Mouse (Mus musculus): Measurements from ENCODE around the gene Brix1. TPM values are rescaled to one million over a fixed set of nuclear protein-coding genes. Genes with fewer than 3 reads are reported as not detected.
"Not testable (repeated sequence)": the region's sequence is repeated elsewhere in the genome, so short reads cannot be mapped to it uniquely, and the experiment has no call there.

The Brix1 gene
- polyA plus RNA-seq (2012; rRNA removed), result 3.2 and 4.1 TPM in 2 replicates

DNA sequence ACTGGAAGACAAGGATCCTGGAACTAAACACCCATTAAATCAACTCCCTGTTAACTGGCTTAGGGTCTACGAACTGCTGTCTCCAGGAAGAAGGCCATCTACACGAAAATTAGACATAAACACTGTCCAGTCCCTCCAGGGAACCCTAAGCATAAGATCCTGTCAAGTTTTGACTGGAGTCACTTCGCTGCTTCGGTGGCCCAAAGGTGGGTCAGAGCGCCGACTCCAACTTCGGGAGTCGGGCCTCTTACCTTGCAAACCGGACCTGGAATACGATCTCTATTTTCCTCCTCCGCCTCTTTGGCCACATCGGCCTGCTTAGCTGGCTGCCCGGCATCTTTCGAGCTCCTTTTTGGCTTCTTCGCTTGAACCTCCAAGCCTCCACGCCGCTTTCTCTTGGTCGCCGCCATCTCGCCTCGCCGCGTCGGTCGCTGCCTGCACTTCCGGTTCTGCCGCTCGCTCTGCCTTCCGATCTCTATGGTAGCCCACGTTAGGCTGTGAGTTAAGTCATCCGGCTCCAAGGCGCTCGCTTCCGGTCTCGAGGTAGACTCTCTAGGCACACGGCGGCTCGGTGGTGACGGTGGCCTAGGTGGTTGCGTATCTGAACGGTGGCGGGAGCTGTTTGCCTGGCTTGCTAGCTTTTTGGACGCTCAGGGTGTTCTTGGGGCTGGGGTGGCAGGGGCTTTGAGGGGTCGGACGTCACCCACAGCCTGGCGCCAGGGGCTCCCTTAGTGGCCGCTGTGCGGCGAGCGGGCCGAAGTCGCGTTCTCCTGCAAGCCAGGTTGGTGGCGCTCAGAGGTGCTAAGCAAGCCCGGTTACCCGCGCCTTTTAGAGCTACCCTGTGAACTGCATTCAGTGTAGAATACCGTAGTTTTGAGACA is at the start of gene Brix1, which contains the start of gene Rad1:
Gene Brix1, minus strand, starts transcription at position 464 of the 881 bp plus-strand sequence.
Gene Rad1, plus strand, starts transcription at position 535 of the 881 bp plus-strand sequence.
- TF ChIP-seq CTCF (IDR thresholded peaks at IDR 0.05; ENCODE audit: control insufficient read depth, insufficient read depth, insufficient replicate concordance, low read depth, low read length) (0 out of 2 replicates have a peak, but pooled peaks have one; percentile 15), POLR2A (IDR thresholded peaks at IDR 0.05; ENCODE audit: control insufficient read depth, low read depth, low read length) (peak; percentile 97)
- no peaks in the 10 kb centered on the region for H3K4me1 ChIP-seq (ENCODE audit: control insufficient read depth, insufficient read depth, low read length)
- no peaks in the 10 kb centered on the region for H3K27me3 ChIP-seq (ENCODE audit: control insufficient read depth, insufficient read depth, low read length)
- H3K27ac ChIP-seq (ENCODE audit: control insufficient read depth, insufficient read depth, low read depth, low read length), result peak within 1 kb of the TSS; percentile 24
- H3K36me3 ChIP-seq (ENCODE audit: control insufficient read depth, insufficient read depth, low read length), result no peaks in the 10 kb centered on the region; the same call in 1 of the 2 replicates
- peak within 1 kb of the TSS; percentile 96 for H3K4me3 ChIP-seq (ENCODE audit: control insufficient read depth, low read depth, low read length)

DNA sequence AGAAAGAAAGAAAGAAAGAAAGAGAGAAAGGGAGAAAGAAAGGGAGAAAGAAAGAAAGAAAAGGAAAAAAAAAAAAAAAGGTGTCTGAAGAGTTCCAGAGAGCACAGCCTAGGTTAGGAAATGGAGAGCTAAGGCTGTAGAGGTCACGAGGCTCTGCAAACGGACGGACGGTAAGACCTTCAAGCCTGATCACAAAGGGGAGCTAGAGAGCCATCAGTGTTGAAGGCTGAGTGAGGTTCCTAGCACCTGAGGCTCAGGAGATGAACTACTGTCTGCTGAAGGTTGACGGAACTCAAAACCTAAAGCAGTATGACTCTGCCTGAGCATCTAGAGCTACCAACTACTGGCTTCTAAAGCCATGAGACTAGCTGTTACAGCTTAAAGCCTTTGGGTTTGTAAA is 48.8 kb upstream of the Brix1 start:
- no peaks in the 10 kb centered on the region for H3K27me3 ChIP-seq (ENCODE audit: control insufficient read depth, insufficient read depth, low read length)
- H3K27ac ChIP-seq (ENCODE audit: control insufficient read depth, insufficient read depth, low read depth, low read length), result no peak overlapping the region
- no peak overlapping the region for H3K4me3 ChIP-seq (ENCODE audit: control insufficient read depth, low read depth, low read length)
- no peaks in the 10 kb centered on the region for H3K36me3 ChIP-seq (ENCODE audit: control insufficient read depth, insufficient read depth, low read length)
- no peaks in the 10 kb centered on the region for H3K4me1 ChIP-seq (ENCODE audit: control insufficient read depth, insufficient read depth, low read length)
- no peak for TF ChIP-seq POLR2A (IDR thresholded peaks at IDR 0.05; ENCODE audit: control insufficient read depth, low read depth, low read length)
- no peak for TF ChIP-seq CTCF (IDR thresholded peaks at IDR 0.05; ENCODE audit: control insufficient read depth, insufficient read depth, insufficient replicate concordance, low read depth, low read length)

DNA sequence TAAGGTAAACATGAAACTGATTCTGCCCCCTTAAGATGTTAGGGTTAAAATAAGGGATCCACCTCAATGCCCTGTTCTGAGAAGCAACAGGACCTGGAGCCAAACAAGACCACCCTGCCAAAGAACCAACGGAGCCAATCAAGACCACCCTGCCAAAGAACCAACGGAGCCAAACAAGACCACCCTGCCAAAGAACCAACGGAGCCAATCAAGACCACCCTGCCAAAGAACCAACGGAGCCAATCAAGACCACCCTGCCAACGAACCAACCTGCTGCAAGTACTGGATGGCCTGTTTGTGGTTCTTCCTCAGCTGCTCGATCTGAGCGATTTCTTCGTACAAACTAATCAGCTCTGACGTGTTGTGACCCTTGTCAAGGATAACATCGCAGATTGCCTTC is 47.6 kb upstream of the Brix1 start:
- not testable (repeated sequence) for H3K27me3 ChIP-seq (ENCODE audit: control insufficient read depth, insufficient read depth, low read length); H3K27ac ChIP-seq (ENCODE audit: control insufficient read depth, insufficient read depth, low read depth, low read length); H3K36me3 ChIP-seq (ENCODE audit: control insufficient read depth, insufficient read depth, low read length); H3K4me3 ChIP-seq (ENCODE audit: control insufficient read depth, low read depth, low read length); H3K4me1 ChIP-seq (ENCODE audit: control insufficient read depth, insufficient read depth, low read length)

DNA sequence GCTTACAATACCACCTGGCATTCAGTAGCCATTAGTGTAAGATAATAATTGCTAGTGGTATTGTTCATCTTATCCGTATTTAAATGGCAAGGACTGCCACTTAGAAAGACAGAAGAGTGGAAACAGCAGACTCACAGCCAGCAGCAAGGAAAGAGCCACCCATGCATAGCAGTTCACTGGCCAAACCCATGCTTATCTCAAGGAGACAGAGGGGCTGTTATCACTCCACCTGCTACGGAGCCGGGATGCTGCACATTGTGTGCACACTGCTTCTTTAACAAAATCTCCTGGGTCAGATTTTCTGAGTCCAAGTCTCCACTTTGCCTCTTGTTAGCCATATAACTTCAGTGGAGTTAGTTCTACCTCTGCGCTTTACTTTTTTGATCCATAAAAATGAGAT is 45.6 kb upstream of the Brix1 start:
- H3K36me3 ChIP-seq (ENCODE audit: control insufficient read depth, insufficient read depth, low read length), result no peaks in the 10 kb centered on the region
- no peaks in the 10 kb centered on the region for H3K27me3 ChIP-seq (ENCODE audit: control insufficient read depth, insufficient read depth, low read length)
- no peak overlapping the region for H3K4me3 ChIP-seq (ENCODE audit: control insufficient read depth, low read depth, low read length)
- H3K4me1 ChIP-seq (ENCODE audit: control insufficient read depth, insufficient read depth, low read length), result no peaks in the 10 kb centered on the region
- H3K27ac ChIP-seq (ENCODE audit: control insufficient read depth, insufficient read depth, low read depth, low read length), result no peak overlapping the region
- TF ChIP-seq POLR2A (IDR thresholded peaks at IDR 0.05; ENCODE audit: control insufficient read depth, low read depth, low read length) (no peak), CTCF (IDR thresholded peaks at IDR 0.05; ENCODE audit: control insufficient read depth, insufficient read depth, insufficient replicate concordance, low read depth, low read length) (no peak)

DNA sequence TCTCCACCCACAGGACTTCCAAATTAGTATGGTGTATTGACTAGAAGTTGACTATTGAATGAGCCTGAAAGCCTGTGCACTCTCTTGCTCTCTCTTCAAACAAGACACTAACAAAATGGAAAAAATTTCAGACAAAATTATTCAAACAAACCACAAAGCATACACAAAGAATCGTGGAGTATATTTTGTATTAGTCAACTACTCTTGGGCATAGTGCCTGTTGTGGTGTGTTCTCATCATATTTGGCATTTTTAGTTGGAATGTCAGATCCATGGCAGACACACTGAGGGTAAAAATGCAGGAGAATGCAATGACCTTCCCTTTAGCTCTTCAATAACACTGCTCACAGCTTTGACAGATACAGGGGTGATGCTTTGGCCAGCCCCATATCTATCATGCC is 40.1 kb upstream of the Brix1 start:
- H3K4me1 ChIP-seq (ENCODE audit: control insufficient read depth, insufficient read depth, low read length), result no peaks in the 10 kb centered on the region
- no peaks in the 10 kb centered on the region for H3K27me3 ChIP-seq (ENCODE audit: control insufficient read depth, insufficient read depth, low read length)
- H3K27ac ChIP-seq (ENCODE audit: control insufficient read depth, insufficient read depth, low read depth, low read length), result no peak overlapping the region
- TF ChIP-seq CTCF (IDR thresholded peaks at IDR 0.05; ENCODE audit: control insufficient read depth, insufficient read depth, insufficient replicate concordance, low read depth, low read length), result no peak
- no peak for TF ChIP-seq POLR2A (IDR thresholded peaks at IDR 0.05; ENCODE audit: control insufficient read depth, low read depth, low read length)
- H3K4me3 ChIP-seq (ENCODE audit: control insufficient read depth, low read depth, low read length), result no peak overlapping the region
- H3K36me3 ChIP-seq (ENCODE audit: control insufficient read depth, insufficient read depth, low read length), result no peaks in the 10 kb centered on the region

DNA sequence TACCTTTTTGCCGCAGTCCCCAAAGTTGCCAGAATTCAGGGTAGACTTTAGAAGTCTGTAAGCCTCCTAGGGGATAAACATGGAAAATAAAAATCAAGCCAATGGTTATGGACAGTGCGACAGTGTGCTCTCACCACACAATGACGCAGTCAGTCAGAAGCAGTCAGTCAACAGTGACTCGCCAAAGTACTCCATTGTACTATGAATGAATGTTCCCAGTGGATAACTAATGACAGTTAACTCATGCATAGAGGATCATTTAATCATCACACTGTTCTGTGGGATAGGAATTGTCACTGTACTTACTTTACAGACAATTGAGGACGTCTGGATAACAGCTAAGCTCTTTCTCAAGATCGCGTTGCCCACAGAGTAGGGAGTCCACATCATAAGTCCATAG is 29.4 kb upstream of the Brix1 start:
- Histone ChIP-seq H3K27ac (ENCODE audit: control insufficient read depth, insufficient read depth, low read depth, low read length) (no peak overlapping the region), H3K4me1 (ENCODE audit: control insufficient read depth, insufficient read depth, low read length) (peaks cover 3% of the 10 kb centered on the region; the same call in 1 of the 2 replicates), H3K36me3 (ENCODE audit: control insufficient read depth, insufficient read depth, low read length) (no peaks in the 10 kb centered on the region), H3K4me3 (ENCODE audit: control insufficient read depth, low read depth, low read length) (no peak overlapping the region), H3K27me3 (ENCODE audit: control insufficient read depth, insufficient read depth, low read length) (no peaks in the 10 kb centered on the region)
- no peak for TF ChIP-seq CTCF (IDR thresholded peaks at IDR 0.05; ENCODE audit: control insufficient read depth, insufficient read depth, insufficient replicate concordance, low read depth, low read length)
- TF ChIP-seq POLR2A (IDR thresholded peaks at IDR 0.05; ENCODE audit: control insufficient read depth, low read depth, low read length), result no peak

DNA sequence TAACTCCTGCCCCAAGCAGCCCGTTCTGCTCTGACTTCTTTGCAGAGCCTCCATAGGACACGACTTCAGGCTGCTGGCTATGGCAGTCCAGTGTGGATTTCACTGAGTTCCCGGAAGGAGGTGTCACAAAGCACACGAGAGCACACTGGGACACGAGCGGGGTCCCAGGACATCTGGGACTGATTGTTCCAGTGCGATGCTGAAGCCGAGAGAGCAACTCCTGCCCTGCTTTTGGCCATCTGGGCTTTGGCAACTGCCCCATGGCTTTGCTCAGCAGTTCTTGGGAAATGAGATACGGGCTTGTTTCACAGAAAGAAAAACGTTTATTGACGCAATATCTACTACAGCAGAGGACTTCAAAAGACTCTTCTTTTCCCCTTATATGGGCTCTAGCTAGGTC is 20.4 kb upstream of the Brix1 start:
- no peak overlapping the region for H3K4me3 ChIP-seq (ENCODE audit: control insufficient read depth, low read depth, low read length)
- no peaks in the 10 kb centered on the region for H3K36me3 ChIP-seq (ENCODE audit: control insufficient read depth, insufficient read depth, low read length)
- no peaks in the 10 kb centered on the region for H3K27me3 ChIP-seq (ENCODE audit: control insufficient read depth, insufficient read depth, low read length)
- TF ChIP-seq POLR2A (IDR thresholded peaks at IDR 0.05; ENCODE audit: control insufficient read depth, low read depth, low read length) (0 out of 2 replicates have a peak, but pooled peaks have one; percentile 19), CTCF (IDR thresholded peaks at IDR 0.05; ENCODE audit: control insufficient read depth, insufficient read depth, insufficient replicate concordance, low read depth, low read length) (no peak)
- H3K27ac ChIP-seq (ENCODE audit: control insufficient read depth, insufficient read depth, low read depth, low read length), result no peak overlapping the region
- H3K4me1 ChIP-seq (ENCODE audit: control insufficient read depth, insufficient read depth, low read length), result no peaks in the 10 kb centered on the region

All from testis, adult 2 months (tissue).